Mouse (Mus musculus) embryonic stem cell, embryonic (primary cell): ENCODE results near the gene Tpm3.

Source experiments
- CTCF ChIA-PET, 4 experiments: fragments of 300-600 bp in 2 of 4; fragments of 350-600 bp in 2 of 4; sonication (Branson Sonifier 250); formaldehyde crosslinking; loops; one replicate each; lab custom pipeline; 2022; ENCODE audit warnings: inconsistent platforms in 2 of 4; lab: Charles Lee
- POLR2A ChIA-PET, 4 experiments: fragments of 300-600 bp in 2 of 4; fragments of 350-600 bp in 2 of 4; sonication (Branson Sonifier 250); formaldehyde crosslinking; loops; one replicate each; lab custom pipeline; 2022; ENCODE audit warnings: antibody characterized with exemption in 4 of 4, inconsistent platforms in 1 of 4; lab: Charles Lee

Tpm3 gene

DNA sequence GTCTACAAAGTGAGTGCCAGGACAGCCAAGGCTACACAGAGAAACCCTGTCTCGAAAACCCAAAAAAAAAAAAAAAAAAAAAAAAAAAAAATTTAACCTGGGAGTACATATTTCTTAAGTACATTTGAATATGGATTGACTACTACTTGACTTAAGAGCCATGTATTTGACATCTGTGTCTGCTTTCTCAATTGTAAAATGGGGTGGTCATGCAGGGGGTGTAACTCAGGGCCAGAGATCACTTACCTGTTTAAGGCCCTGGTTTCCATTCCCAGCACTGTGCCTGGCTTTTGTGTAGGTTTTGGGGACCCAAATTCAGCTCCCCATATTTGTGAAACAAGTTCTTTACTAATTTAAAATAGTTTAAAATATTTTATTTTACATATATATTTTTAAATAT is 65.2 kb downstream of the Tpm3 start:
- ChIA-PET CTCF (interaction anchor here in 2 of 4 experiments (0.7 to 2.2 kb wide), 10 partner anchors 10 to 236 kb away, joined by 3 to 10 read pairs (median 4); no protein-coding TSS in a partner anchor), POLR2A (interaction anchor here in 2 of 4 experiments (1.0 to 3.6 kb wide), 7 partner anchors 9 to 74 kb away, joined by 3 to 13 read pairs (median 4); no protein-coding TSS in a partner anchor)

GRCm38 (mm10) chr3:90139962-90140361 is 67.5 kb downstream of the Tpm3 start:
- ChIA-PET CTCF (interaction anchor here in 1 of 4 experiments (0.6 kb wide), 1 partner anchor 138 kb away, joined by 8 read pairs; no protein-coding TSS in a partner anchor), POLR2A (interaction anchor here in 2 of 4 experiments (0.8 to 1.4 kb wide), 3 partner anchors 20 to 72 kb away, joined by 3 to 7 read pairs (median 3); no protein-coding TSS in a partner anchor)

DNA sequence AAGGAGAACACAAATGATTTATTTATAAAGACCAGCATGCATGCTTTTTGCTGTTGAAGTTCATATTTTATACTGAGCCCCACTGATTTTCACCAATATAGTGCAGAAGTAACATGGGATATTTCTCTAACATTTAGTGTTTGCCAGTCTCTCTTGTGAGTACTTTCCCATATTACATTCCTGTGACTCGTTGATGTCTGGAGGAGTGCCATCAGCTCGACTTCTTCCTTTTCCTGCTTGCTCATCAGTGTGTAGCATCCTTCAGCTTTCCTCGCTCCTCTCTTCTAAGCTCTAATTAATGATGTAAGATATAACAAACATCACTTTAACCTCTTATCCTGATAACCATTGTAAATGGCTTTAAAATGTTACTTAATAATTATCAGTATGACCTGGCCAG is 73.0 kb downstream of the Tpm3 start:
- ChIA-PET CTCF (interaction anchor here in 2 of 4 experiments (1.3 to 2.1 kb wide), 3 partner anchors 9 to 16 kb away, joined by 4 to 7 read pairs (median 4); no protein-coding TSS in a partner anchor), POLR2A (interaction anchor here in 3 of 4 experiments (0.6 to 3.4 kb wide), 9 partner anchors 10 to 70 kb away, joined by 3 to 13 read pairs (median 6); no protein-coding TSS in a partner anchor)

DNA sequence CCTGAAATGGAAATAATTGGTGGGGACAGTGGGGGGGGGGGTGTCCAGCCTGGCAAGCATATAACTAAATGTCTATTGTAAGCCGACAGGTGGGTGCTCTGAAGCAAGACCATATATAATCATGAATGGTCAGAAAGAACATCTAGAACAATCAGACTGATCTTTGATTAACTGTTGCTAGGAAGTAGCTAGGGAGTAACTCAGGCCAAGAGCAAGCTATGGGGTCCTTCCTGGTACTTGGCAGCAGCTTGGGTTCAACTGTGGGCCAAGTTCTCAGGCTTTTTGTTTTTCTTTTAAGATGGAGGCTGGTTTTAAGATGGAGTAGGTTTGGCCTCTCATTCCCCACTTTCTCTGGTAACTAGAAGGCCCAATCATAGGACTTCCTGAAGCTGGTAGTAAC is 74.2 kb downstream of the Tpm3 start:
- CTCF ChIA-PET = interaction anchor here in 2 of 4 experiments (0.5 to 2.1 kb wide), 4 partner anchors 10 to 199 kb away, joined by 4 to 7 read pairs (median 4); no protein-coding TSS in a partner anchor
- POLR2A ChIA-PET = interaction anchor here in 2 of 4 experiments (0.6 to 3.4 kb wide), 16 partner anchors 9 to 384 kb away, joined by 3 to 13 read pairs (median 4); partner anchors contain the start of genes Rab13 (in 1 of the 2) and Rps27 (in 1 of the 2)
